Mouse (Mus musculus): Measurements from ENCODE around the gene Actc1. TPM values are rescaled to one million over a fixed set of nuclear protein-coding genes. Genes with fewer than 3 reads are reported as not detected.

The Actc1 gene
- polyA plus RNA-seq, 1 experiment from 2014 or later: 3.0 TPM

DNA sequence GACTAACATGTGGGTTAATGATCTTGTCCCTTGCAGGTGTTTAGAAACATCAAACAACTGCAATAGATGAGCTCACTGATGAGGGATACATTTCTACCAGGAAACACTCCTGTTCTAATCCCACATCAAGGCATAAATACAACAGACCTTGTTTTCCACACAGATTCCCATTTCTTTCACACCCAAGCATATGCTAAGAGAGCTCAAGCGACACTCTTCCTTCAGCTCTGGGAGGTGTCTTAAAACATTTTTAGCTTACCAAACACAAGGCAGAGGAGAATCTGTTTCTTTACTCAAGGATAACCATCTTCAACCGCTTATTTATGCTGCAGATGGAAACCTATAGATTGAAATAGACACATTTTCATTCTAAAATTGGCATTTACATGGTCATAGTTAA, 45.0 kb downstream of the Actc1 start:
- Histone ChIP-seq H3K9ac (no peak overlapping the region), H3K4me2 (no peak overlapping the region), H3K27me3 (replicated peaks) (no peaks in the 10 kb centered on the region), H3K4me3 (no peak overlapping the region), H3K9me3 (no peaks in the 10 kb centered on the region), H3K27ac (no peak overlapping the region), H3K4me1 (peaks cover 12% of the 10 kb centered on the region; the same call in 1 of the 2 replicates), H3K36me3 (replicated peaks) (peaks cover 5% of the 10 kb centered on the region; the same call in 1 of the 2 replicates)
- ATAC-seq (replicated peaks): no peak
- WGBS: 86% methylated on average over 2 of the region's 2 CpGs

- no peak for ATAC-seq (replicated peaks)
- WGBS: 56% methylated on average over 8 of the region's 8 CpGs
- H3K4me2 ChIP-seq: no peak overlapping the region
These were observed 55.9 kb downstream of the Actc1 start for GRCm38 (mm10) chr2:113997484-113997883.

More at GRCm38 (mm10) chr2:113997484-113997883, 55.9 kb downstream of the Actc1 start:
- Histone ChIP-seq H3K9ac (no peak overlapping the region), H3K4me1 (no peaks in the 10 kb centered on the region), H3K27ac (no peak overlapping the region), H3K36me3 (replicated peaks) (no peaks in the 10 kb centered on the region), H3K9me3 (no peaks in the 10 kb centered on the region), H3K4me3 (no peak overlapping the region), H3K27me3 (replicated peaks) (no peaks in the 10 kb centered on the region)

Other genes with a start within 250 kb of the Actc1 start
- gene Scg5, start 224.4 kb downstream of the Actc1 start, polyA plus RNA-seq (2015; fragmentation: Nextera tagmentation; extraction: Ambion mirVana): 236 and 249 TPM in 2 replicates
- gene Arhgap11a, start 204.9 kb downstream of the Actc1 start, polyA plus RNA-seq (2015; fragmentation: Nextera tagmentation; extraction: Ambion mirVana): 6.5 and 6.7 TPM in 2 replicates
- gene Gjd2, start 39.9 kb downstream of the Actc1 start, polyA plus RNA-seq (2015; fragmentation: Nextera tagmentation; extraction: Ambion mirVana): 9.7 and 10.2 TPM in 2 replicates
- 35.5 and 36.0 TPM in 2 replicates for gene Aqr, start 133.5 kb upstream of the Actc1 start, polyA plus RNA-seq (2015; fragmentation: Nextera tagmentation; extraction: Ambion mirVana)
- 5.3 and 5.4 TPM in 2 replicates for gene Zfp770, start 147.9 kb upstream of the Actc1 start, polyA plus RNA-seq (2015; fragmentation: Nextera tagmentation; extraction: Ambion mirVana)